Mouse (Mus musculus) intestine, embryonic 15.5 days (tissue): ENCODE results near the gene Spef1. TPM values are rescaled to one million over a fixed set of nuclear protein-coding genes. Genes with fewer than 3 reads are reported as not detected.

Source experiments
- ATAC-seq: fragments of 200-750 bp; cut with Nextera tagmentation; 2 replicates; pipeline ENCODE4 v1.8.0; 2017; ENCODE audit warnings: moderate TSS enrichment, moderate library complexity
- H3K27ac ChIP-seq: fragments of 300-500 bp; sonication (generic); 2 replicates; pipeline ENCODE4 v1.5.1; 2015; ENCODE audit warnings: mild to moderate bottlenecking, inconsistent platforms
- H3K27me3 ChIP-seq: fragments of 300-500 bp; sonication (generic); replicated peaks from 2 replicates; pipeline ENCODE4 v1.6.1; 2015; ENCODE audit warnings: inconsistent platforms
- H3K36me3 ChIP-seq: fragments of 300-500 bp; sonication (generic); 2 replicates; pipeline ENCODE4 v1.6.1; 2015; ENCODE audit warnings: inconsistent platforms
- H3K4me1 ChIP-seq: fragments of 300-500 bp; sonication (generic); replicated peaks from 2 replicates; pipeline ENCODE4 v1.6.1; 2015; ENCODE audit warnings: inconsistent platforms
- H3K4me2 ChIP-seq: fragments of 300-500 bp; sonication (generic); replicated peaks from 2 replicates; pipeline ENCODE4 v1.6.1; 2015; ENCODE audit warnings: mild to moderate bottlenecking, inconsistent platforms
- H3K4me3 ChIP-seq: fragments of 300-500 bp; sonication (generic); replicated peaks from 2 replicates; pipeline ENCODE4 v1.5.1; 2015; ENCODE audit warnings: inconsistent platforms
- H3K9ac ChIP-seq: fragments of 300-500 bp; sonication (generic); 2 replicates; pipeline ENCODE4 v1.6.1; 2015; ENCODE audit warnings: inconsistent platforms
- H3K9me3 ChIP-seq: fragments of 300-500 bp; sonication (generic); 2 replicates; pipeline ENCODE4 v1.6.1; 2016; ENCODE audit warnings: inconsistent platforms
- WGBS: fragments of 180-500 bp; shearing (Covaris S2); methylation state at CpG from one replicate; pipeline ENCODE4 v1.1.7; 2015; 5-methylcytosine and 5-hydroxymethylcytosine counted together
- polyA plus RNA-seq: library from polyadenylated mRNA; unstranded; fragments of >200 nt; fragmentation: Nextera tagmentation; extraction: Ambion mirVana; gene quantifications from 2 replicates; pipeline ENCODE4 v1.2.1, GENCODE M21; 2015

Spef1 gene
- polyA plus RNA-seq, 1 experiment from 2014 or later: 4.3 TPM

- no peak overlapping the region for H3K4me3 ChIP-seq
- H3K4me1 ChIP-seq: peaks cover 16% of the 10 kb centered on the region
- peak overlapping the region; percentile 59; the same call in 1 of the 2 replicates for H3K9ac ChIP-seq
- no peaks in the 10 kb centered on the region for H3K9me3 ChIP-seq
- no peak for ATAC-seq
- no peaks in the 10 kb centered on the region for H3K27me3 ChIP-seq
- no peak overlapping the region for H3K4me2 ChIP-seq
- 67% methylated on average over 9 of the region's 9 CpGs for WGBS
- no peak overlapping the region for H3K27ac ChIP-seq
- no peaks in the 10 kb centered on the region for H3K36me3 ChIP-seq
These were observed 60.9 kb downstream of the Spef1 start for GRCm38 (mm10) chr2:131125964-131126815.

- no peaks in the 10 kb centered on the region for H3K27me3 ChIP-seq
- no peak overlapping the region for H3K9ac ChIP-seq
- 92% methylated on average over 9 of the region's 9 CpGs for WGBS
- peaks cover 16% of the 10 kb centered on the region for H3K4me1 ChIP-seq
- H3K4me2 ChIP-seq: no peak overlapping the region
- no peak for ATAC-seq
- H3K9me3 ChIP-seq: no peaks in the 10 kb centered on the region
- H3K27ac ChIP-seq: no peak overlapping the region
- H3K36me3 ChIP-seq: no peaks in the 10 kb centered on the region
- no peak overlapping the region for H3K4me3 ChIP-seq
These were observed 61.7 kb downstream of the Spef1 start for GRCm38 (mm10) chr2:131125157-131125963.

GRCm38 (mm10) chr2:131124166-131124565, 62.9 kb downstream of the Spef1 start:
- ATAC-seq: no peak
- no peak overlapping the region for H3K27ac ChIP-seq
- no peaks in the 10 kb centered on the region for H3K27me3 ChIP-seq
- H3K36me3 ChIP-seq: no peaks in the 10 kb centered on the region
- no peaks in the 10 kb centered on the region for H3K9me3 ChIP-seq
- H3K4me1 ChIP-seq: peaks cover 12% of the 10 kb centered on the region
- H3K4me2 ChIP-seq: no peak overlapping the region
- H3K4me3 ChIP-seq: no peak overlapping the region
- H3K9ac ChIP-seq: no peak overlapping the region
- 80% methylated on average over 3 of the region's 3 CpGs for WGBS

Other genes starting within 250 kb of the Spef1 start
- 8.8 and 9.6 TPM in 2 replicates for gene Gfra4, start 144.2 kb downstream of the Spef1 start, polyA plus RNA-seq
- gene Adam33, start 123.5 kb downstream of the Spef1 start, polyA plus RNA-seq: 3.3 and 4.0 TPM in 2 replicates
- gene Siglec1, start 100.5 kb downstream of the Spef1 start, polyA plus RNA-seq: 0.24 and 0.35 TPM in 2 replicates
- gene Hspa12b, start 60.0 kb downstream of the Spef1 start, polyA plus RNA-seq: 9.1 and 9.7 TPM in 2 replicates
- not detected in 2 replicates for gene Gm11037, start 53.8 kb downstream of the Spef1 start, polyA plus RNA-seq
- 98.6 and 110 TPM in 2 replicates for gene 1700037H04Rik, start 27.2 kb downstream of the Spef1 start, polyA plus RNA-seq
- 12.5 and 12.6 TPM in 2 replicates for gene Cenpb, start 7.2 kb downstream of the Spef1 start, polyA plus RNA-seq
- gene Cdc25b, start 333 bp downstream of the Spef1 start, polyA plus RNA-seq: 44.6 and 49.8 TPM in 2 replicates
- gene Ap5s1, start 19.8 kb upstream of the Spef1 start, polyA plus RNA-seq: 22.0 and 26.1 TPM in 2 replicates
- 22.1 and 25.7 TPM in 2 replicates for gene Mavs, start 46.8 kb upstream of the Spef1 start, polyA plus RNA-seq
- gene Pank2, start 75.2 kb upstream of the Spef1 start, polyA plus RNA-seq: 28.0 and 35.4 TPM in 2 replicates
- gene Rnf24, start 165.6 kb upstream of the Spef1 start, polyA plus RNA-seq: 2.1 and 2.2 TPM in 2 replicates